Mouse (Mus musculus): Measurements from ENCODE around the gene Rhox7b. TPM values are rescaled to one million over a fixed set of nuclear protein-coding genes. Genes with fewer than 3 reads are reported as not detected.
"Not testable (repeated sequence)": the region's sequence is repeated elsewhere in the genome, so short reads cannot be mapped to it uniquely, and the experiment has no call there.

Gene Rhox7b
- not detected in 2 replicates for polyA plus RNA-seq (2012; rRNA removed)

DNA sequence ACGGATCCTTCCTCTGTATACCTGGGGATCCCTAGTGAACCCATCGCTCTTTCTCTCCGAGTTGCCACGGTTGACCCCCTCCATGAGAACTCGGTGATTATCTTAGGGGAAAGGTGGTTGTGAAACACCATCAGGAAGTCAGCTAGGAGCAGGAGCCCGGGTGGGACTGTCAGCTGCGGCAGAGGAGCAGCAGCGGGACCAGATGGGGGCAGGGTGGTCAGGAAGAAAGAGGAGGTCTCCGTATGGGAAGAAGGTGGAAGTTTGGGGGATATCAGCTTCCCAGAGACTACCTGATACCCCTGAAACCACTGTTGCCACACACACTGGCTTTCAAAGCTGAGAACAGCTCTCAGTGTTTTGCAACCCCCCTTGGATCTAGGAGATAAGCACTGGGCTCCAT lies at the start of gene Rhox7b:
Gene Rhox7b, minus strand, starts transcription at position 101 of the 400 bp plus-strand sequence.
- DNase-seq (ENCODE audit: low read depth): not testable (repeated sequence)

DNA sequence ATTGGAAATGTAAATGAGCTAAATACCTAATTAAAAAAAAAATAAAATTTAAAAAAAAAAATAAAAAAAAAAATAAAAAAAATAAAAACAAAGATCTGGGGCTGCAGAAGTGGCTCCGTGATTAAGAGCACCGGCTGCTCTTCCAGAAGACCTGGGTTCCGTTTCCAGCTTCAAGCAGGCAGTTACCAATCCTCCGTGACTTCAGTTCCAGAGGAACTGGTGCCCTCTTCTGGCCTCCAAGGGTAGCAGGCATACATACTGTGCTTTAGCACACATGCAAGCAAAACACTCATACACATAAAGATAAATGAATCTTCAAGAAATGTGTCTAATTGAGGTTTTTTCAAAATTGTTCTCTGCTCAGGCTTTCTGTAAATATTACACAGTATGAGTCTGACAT lies 19.3 kb upstream of the Rhox7b start:
- no peak for DNase-seq (ENCODE audit: low read depth)

DNA sequence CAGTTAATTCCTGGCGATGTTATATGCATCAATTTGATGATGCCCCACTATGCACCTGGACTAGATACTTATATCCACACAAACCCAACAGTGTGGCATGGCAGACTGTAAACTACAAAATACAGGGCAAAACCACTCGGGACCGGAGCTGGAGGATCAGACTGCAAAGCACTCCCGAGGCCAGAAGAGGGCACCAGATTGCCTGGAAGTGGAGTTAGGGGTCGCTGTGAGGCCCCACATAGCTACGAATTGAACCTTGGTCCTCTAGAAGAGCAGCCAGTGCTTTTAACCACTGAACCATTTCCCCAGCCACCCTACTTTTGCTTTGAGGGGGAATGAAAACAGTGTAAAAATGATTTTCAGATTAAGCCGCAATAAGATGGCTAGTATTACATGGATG lies 11.5 kb upstream of the Rhox7b start:
- DNase-seq (ENCODE audit: low read depth): no peak

DNA sequence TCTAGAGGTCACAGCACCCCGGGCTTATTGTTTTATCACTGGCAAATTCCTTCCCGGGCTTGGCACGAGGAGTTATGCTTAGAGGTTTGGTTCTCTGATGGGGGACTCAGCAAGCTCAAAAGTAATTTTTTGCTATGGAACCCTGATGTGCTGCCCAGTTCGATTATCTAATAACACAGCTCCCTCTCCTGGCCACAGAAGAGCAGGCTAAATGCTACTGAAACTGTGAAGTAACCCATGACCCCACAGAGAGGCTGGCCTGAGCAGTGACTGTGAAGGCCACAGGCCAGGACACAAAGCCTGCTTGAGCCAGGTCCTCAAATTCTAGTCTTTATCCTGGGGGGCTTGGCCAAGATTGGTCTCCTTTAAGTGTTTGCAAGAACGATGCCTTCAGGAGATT lies 6.7 kb upstream of the Rhox7b start:
- no peak for DNase-seq (ENCODE audit: low read depth)

DNA sequence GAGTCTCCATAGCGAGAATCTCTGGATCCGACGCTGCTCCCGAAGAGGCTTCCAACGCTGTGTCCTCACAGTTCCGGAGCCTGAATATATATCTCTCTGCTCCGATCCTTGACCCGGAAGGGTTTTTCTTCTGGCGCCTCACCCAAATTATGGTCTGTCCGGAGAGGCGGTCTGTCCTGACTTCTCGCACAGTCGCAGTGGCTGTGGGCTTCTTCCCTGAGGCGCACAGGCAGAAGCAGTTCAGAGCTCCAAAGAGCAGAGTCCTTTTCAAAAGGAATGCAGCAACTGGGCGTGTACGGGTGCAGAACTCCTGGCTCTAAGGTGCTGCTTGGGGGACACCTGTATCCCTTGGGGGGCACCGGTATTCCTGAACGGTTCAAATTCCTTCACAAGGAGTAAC lies 4.6 kb upstream of the Rhox7b start, which contains the start of gene Rhox9:
Gene Rhox9, minus strand, starts transcription at position 101 of the 400 bp plus-strand sequence.
- DNase-seq (ENCODE audit: low read depth): not testable (repeated sequence)

DNA sequence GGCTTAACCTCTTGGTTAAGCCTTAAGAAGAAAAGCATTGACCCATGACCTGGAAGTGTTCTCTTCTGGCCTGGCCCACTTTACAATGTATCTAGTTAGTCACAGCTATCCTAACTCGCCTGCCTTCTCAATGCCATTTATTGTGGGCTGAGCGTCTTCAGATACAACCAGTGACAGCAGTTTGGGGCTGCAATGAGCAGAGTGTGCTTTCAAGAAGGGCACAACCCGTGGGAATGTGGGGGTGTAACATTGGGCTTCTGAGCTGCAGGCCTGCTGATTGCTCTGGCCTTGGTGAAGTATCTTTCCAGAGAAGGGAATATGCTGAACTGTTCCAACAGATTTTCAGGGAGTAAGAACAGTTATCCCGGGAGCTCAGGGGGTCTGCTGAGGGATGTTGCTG lies 18.2 kb downstream of the Rhox7b start, which contains the start of gene Rhox8:
Gene Rhox8, minus strand, starts transcription at position 101 of the 400 bp plus-strand sequence.
- no peak for DNase-seq (ENCODE audit: low read depth)

DNA sequence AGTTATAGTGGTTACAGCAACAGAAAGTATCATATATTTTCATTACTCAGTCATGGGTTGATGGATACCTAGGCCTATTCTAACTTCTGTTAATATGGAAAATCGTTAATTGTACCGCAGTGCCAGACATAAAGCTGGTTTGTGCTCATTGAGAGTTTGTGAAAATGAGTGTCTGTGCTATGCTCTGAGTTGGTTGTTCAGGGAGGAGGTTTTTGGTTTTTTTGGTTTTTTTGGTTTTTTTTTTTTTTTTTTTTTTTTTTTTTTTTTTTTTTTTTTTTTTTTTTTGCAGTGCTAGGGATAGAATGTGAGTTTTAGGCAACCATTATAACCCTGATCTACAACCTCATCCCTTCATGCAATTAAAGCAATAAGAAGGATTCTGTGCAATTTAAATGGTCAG lies 25.4 kb downstream of the Rhox7b start:
- DNase-seq (ENCODE audit: low read depth): no peak

Other genes with a start within 250 kb of the Rhox7b start
- not detected in 2 replicates for gene Rhox4g, start 245.9 kb downstream of the Rhox7b start, polyA plus RNA-seq (2012; rRNA removed)
- gene Rhox3h, start 228.5 kb downstream of the Rhox7b start, polyA plus RNA-seq (2012; rRNA removed): not detected in 2 replicates
- not detected in 2 replicates for gene Rhox2h, start 224.0 kb downstream of the Rhox7b start, polyA plus RNA-seq (2012; rRNA removed)
- gene Rhox5, start 92.4 kb downstream of the Rhox7b start, polyA plus RNA-seq (2012; rRNA removed): 1.2 and 1.4 TPM in 2 replicates
- not detected in 2 replicates for gene Rhox6, start 70.3 kb downstream of the Rhox7b start, polyA plus RNA-seq (2012; rRNA removed)
- not detected in 2 replicates for gene Rhox7a, start 65.5 kb downstream of the Rhox7b start, polyA plus RNA-seq (2012; rRNA removed)
- gene Rhox8, start 18.3 kb downstream of the Rhox7b start, polyA plus RNA-seq (2012; rRNA removed): not detected in 2 replicates
- not detected in 2 replicates for gene Rhox9, start 4.5 kb upstream of the Rhox7b start, polyA plus RNA-seq (2012; rRNA removed)
- not detected in 2 replicates for gene Btg1-ps1, start 121.6 kb upstream of the Rhox7b start, polyA plus RNA-seq (2012; rRNA removed)
- gene Btg1-ps2, start 145.9 kb upstream of the Rhox7b start, polyA plus RNA-seq (2012; rRNA removed): not detected in 2 replicates
- gene Rhox10, start 169.2 kb upstream of the Rhox7b start, polyA plus RNA-seq (2012; rRNA removed): not detected in 2 replicates
- not detected in 2 replicates for gene Rhox11, start 187.9 kb upstream of the Rhox7b start, polyA plus RNA-seq (2012; rRNA removed)
- gene Rhox12, start 213.7 kb upstream of the Rhox7b start, polyA plus RNA-seq (2012; rRNA removed): not detected in 2 replicates
- gene Rhox13, start 224.0 kb upstream of the Rhox7b start, polyA plus RNA-seq (2012; rRNA removed): not detected in 2 replicates

Measured in gonadal fat pad, adult 2 months (tissue).